Mouse (Mus musculus): ENCODE data around the gene B4galt4. TPM values are rescaled to one million over a fixed set of nuclear protein-coding genes. Genes with fewer than 3 reads are reported as not detected.

B4galt4 gene
- total and polyA plus RNA-seq, 3 experiments: not detected

DNA sequence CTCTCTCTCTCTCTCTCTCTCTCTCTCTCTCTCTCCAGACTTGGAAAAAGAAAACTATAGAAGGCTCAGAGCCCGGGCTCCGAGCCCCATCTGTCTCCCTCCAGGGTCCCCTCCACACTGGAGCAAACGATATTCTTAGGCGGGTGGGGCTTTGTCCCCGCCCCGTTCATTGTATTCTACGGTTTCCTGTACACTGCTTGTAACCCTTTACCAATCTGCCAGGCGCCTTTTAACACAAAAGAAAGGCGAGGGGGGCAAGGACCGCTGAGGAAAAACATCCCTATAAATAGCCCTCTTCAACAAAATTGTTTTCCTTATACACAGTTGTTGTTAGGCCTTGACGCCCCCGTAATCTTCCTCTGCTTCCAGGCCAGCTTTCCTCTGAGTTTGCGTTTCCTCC, 17.1 kb upstream of the B4galt4 start:
- no peak for ATAC-seq (ENCODE audit: extremely low read depth, insufficient number of reproducible peaks, low FRiP score, poor library complexity, severe bottlenecking)
- TF ChIP-seq POLR2AphosphoS5 (IDR thresholded peaks at IDR 0.05; ENCODE audit: insufficient replicate concordance, low read depth, low read length) (no peak), TAL1 (conservative IDR thresholded peaks at IDR 0.05; ENCODE audit: low read depth, low read length) (no peak), GATA1 (IDR thresholded peaks at IDR 0.05; ENCODE audit: borderline replicate concordance, low read length) (no peak), CTCF (IDR thresholded peaks at IDR 0.05; ENCODE audit: low read depth, low read length) (no peak), GATA2 (IDR thresholded peaks at IDR 0.05; ENCODE audit: borderline replicate concordance, low read depth, low read length) (no peak)

DNA sequence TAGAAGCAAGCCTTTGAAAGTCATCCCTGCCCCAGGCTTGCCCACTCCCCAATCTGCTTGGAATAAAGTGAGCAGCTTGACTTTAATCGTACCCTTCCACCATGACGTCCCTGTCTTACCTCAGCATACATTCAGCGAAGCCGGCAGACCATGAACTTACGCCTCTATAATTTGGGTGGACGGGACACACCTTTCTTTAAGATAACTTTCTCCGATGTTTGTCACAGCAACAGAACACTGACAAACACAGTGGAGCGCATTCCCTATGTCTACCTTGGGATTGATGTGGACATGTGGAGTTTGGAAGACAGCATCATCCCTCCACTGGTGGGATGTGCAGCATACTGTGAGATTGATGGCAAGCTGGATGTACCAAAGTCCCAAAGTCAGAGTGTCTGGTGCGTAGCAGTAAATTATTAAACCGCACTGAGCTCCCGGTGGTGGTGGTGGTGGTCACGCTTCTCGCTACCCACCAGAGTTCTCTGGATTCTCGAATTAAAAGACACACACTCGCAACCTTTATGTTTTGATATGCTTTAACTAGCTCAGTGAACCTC, 13.4 kb upstream of the B4galt4 start:
- DNase-seq (ENCODE audit: low spot score): no peak
- no peaks in the 10 kb centered on the region for H3K36me3 ChIP-seq (replicated peaks)

More for the DNA sequence above, 17.1 kb upstream of the B4galt4 start:
- Histone ChIP-seq H3K4me3 (ENCODE audit: low read depth, low read length) (no peak overlapping the region), H3K36me3 (replicated peaks) (no peaks in the 10 kb centered on the region), H3K4me1 (ENCODE audit: insufficient read depth, low read depth, low read length) (no peaks in the 10 kb centered on the region), H3K27me3 (ENCODE audit: insufficient read depth, low read length) (no peaks in the 10 kb centered on the region), H3K9me3 (replicated peaks) (no peaks in the 10 kb centered on the region)
- DNase-seq (ENCODE audit: low spot score): no peak

DNA sequence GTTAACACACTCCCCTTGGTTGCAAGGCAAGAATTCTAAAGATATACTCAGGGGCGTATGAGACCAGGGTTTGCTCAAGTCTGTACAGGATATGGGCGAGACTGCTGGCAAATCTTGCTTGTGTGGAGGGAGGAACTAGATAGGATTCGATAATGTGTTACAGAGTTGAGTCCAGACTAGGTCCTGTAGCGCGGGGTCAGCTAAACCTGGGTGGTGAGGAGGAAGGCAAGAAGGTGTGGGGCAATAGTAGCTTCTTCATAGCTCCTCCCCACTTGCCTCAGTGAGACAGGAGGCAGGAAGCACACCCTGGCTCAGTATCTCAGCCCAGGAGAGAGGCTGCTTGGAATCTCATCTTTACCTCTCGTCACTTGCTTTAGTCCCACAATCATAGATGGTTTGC, 12.9 kb upstream of the B4galt4 start:
- no peak for DNase-seq (ENCODE audit: low spot score)
- H3K27me3 ChIP-seq (ENCODE audit: insufficient read depth, low read length): no peaks in the 10 kb centered on the region

More for the DNA sequence above, 13.4 kb upstream of the B4galt4 start:
- Histone ChIP-seq H3K9me3 (replicated peaks) (no peaks in the 10 kb centered on the region), H3K4me1 (ENCODE audit: insufficient read depth, low read depth, low read length) (no peaks in the 10 kb centered on the region), H3K4me3 (ENCODE audit: low read depth, low read length) (no peak overlapping the region), H3K27me3 (ENCODE audit: insufficient read depth, low read length) (no peaks in the 10 kb centered on the region)
- no peak for TF ChIP-seq GATA1 (IDR thresholded peaks at IDR 0.05; ENCODE audit: borderline replicate concordance, low read length)
- TF ChIP-seq GATA2 (IDR thresholded peaks at IDR 0.05; ENCODE audit: borderline replicate concordance, low read depth, low read length): no peak
- TF ChIP-seq POLR2AphosphoS5 (IDR thresholded peaks at IDR 0.05; ENCODE audit: insufficient replicate concordance, low read depth, low read length): no peak
- TF ChIP-seq TAL1 (conservative IDR thresholded peaks at IDR 0.05; ENCODE audit: low read depth, low read length): no peak
- TF ChIP-seq CTCF (IDR thresholded peaks at IDR 0.05; ENCODE audit: low read depth, low read length): no peak
- no peak for ATAC-seq (ENCODE audit: extremely low read depth, insufficient number of reproducible peaks, low FRiP score, poor library complexity, severe bottlenecking)

GRCm38 (mm10) chr16:38729610-38730288, 12.3 kb upstream of the B4galt4 start:
- no peak for ATAC-seq (ENCODE audit: extremely low read depth, insufficient number of reproducible peaks, low FRiP score, poor library complexity, severe bottlenecking)
- H3K27me3 ChIP-seq (ENCODE audit: insufficient read depth, low read length): no peaks in the 10 kb centered on the region
- DNase-seq (ENCODE audit: low spot score): no peak
- H3K4me3 ChIP-seq (ENCODE audit: low read depth, low read length): no peak overlapping the region
- H3K36me3 ChIP-seq (replicated peaks): no peaks in the 10 kb centered on the region
- TF ChIP-seq TAL1 (conservative IDR thresholded peaks at IDR 0.05; ENCODE audit: low read depth, low read length): no peak
- TF ChIP-seq GATA1 (IDR thresholded peaks at IDR 0.05; ENCODE audit: borderline replicate concordance, low read length): no peak
- no peak for TF ChIP-seq CTCF (IDR thresholded peaks at IDR 0.05; ENCODE audit: low read depth, low read length)
- no peak for TF ChIP-seq GATA2 (IDR thresholded peaks at IDR 0.05; ENCODE audit: borderline replicate concordance, low read depth, low read length)
- no peak for TF ChIP-seq POLR2AphosphoS5 (IDR thresholded peaks at IDR 0.05; ENCODE audit: insufficient replicate concordance, low read depth, low read length)
- H3K4me1 ChIP-seq (ENCODE audit: insufficient read depth, low read depth, low read length): no peaks in the 10 kb centered on the region
- no peaks in the 10 kb centered on the region for H3K9me3 ChIP-seq (replicated peaks)

More for the DNA sequence above, 12.9 kb upstream of the B4galt4 start:
- H3K36me3 ChIP-seq (replicated peaks): no peaks in the 10 kb centered on the region
- no peak overlapping the region for H3K4me3 ChIP-seq (ENCODE audit: low read depth, low read length)
- no peaks in the 10 kb centered on the region for H3K4me1 ChIP-seq (ENCODE audit: insufficient read depth, low read depth, low read length)
- ATAC-seq (ENCODE audit: extremely low read depth, insufficient number of reproducible peaks, low FRiP score, poor library complexity, severe bottlenecking): no peak
- no peak for TF ChIP-seq CTCF (IDR thresholded peaks at IDR 0.05; ENCODE audit: low read depth, low read length)
- no peak for TF ChIP-seq POLR2AphosphoS5 (IDR thresholded peaks at IDR 0.05; ENCODE audit: insufficient replicate concordance, low read depth, low read length)
- no peak for TF ChIP-seq GATA2 (IDR thresholded peaks at IDR 0.05; ENCODE audit: borderline replicate concordance, low read depth, low read length)
- TF ChIP-seq TAL1 (conservative IDR thresholded peaks at IDR 0.05; ENCODE audit: low read depth, low read length): no peak
- TF ChIP-seq GATA1 (IDR thresholded peaks at IDR 0.05; ENCODE audit: borderline replicate concordance, low read length): no peak
- no peaks in the 10 kb centered on the region for H3K9me3 ChIP-seq (replicated peaks)

DNA sequence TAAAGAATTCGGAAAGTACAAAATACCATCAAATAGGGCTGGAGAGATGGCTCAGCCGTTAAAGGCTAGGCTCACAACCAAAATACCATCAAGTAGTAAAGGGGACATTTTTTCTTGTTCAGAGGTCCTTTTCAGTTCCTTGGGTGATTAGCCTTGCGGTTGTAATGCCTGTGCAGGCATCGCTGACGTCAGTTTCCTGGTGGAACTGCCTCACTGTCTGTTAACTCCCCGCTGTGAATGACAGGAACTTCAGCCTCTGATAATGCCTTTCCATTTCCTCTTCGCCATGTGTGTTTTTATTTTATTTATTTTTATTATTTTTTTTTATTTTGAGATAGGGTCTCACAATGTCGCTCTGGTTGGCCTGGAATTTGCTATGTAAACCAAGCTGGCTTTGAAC, 11.1 kb upstream of the B4galt4 start:
- Histone ChIP-seq H3K4me1 (ENCODE audit: insufficient read depth, low read depth, low read length) (no peaks in the 10 kb centered on the region), H3K9me3 (replicated peaks) (no peaks in the 10 kb centered on the region), H3K4me3 (ENCODE audit: low read depth, low read length) (no peak overlapping the region), H3K27me3 (ENCODE audit: insufficient read depth, low read length) (no peaks in the 10 kb centered on the region), H3K36me3 (replicated peaks) (no peaks in the 10 kb centered on the region)
- TF ChIP-seq GATA2 (IDR thresholded peaks at IDR 0.05; ENCODE audit: borderline replicate concordance, low read depth, low read length) (no peak), TAL1 (conservative IDR thresholded peaks at IDR 0.05; ENCODE audit: low read depth, low read length) (no peak), POLR2AphosphoS5 (IDR thresholded peaks at IDR 0.05; ENCODE audit: insufficient replicate concordance, low read depth, low read length) (no peak), CTCF (IDR thresholded peaks at IDR 0.05; ENCODE audit: low read depth, low read length) (no peak), GATA1 (IDR thresholded peaks at IDR 0.05; ENCODE audit: borderline replicate concordance, low read length) (no peak)
- DNase-seq (ENCODE audit: low spot score) (no peak), ATAC-seq (ENCODE audit: extremely low read depth, insufficient number of reproducible peaks, low FRiP score, poor library complexity, severe bottlenecking) (no peak)

GRCm38 (mm10) chr16:38741204-38741903, 710 bp upstream of the B4galt4 start:
- DNase-seq (ENCODE audit: low spot score): no peak
- ATAC-seq (ENCODE audit: extremely low read depth, insufficient number of reproducible peaks, low FRiP score, poor library complexity, severe bottlenecking): no peak
- Histone ChIP-seq H3K4me1 (ENCODE audit: insufficient read depth, low read depth, low read length) (no peaks in the 10 kb centered on the region), H3K4me3 (ENCODE audit: low read depth, low read length) (no peak overlapping the region), H3K9me3 (replicated peaks) (no peaks in the 10 kb centered on the region), H3K36me3 (replicated peaks) (no peaks in the 10 kb centered on the region), H3K27me3 (ENCODE audit: insufficient read depth, low read length) (peaks cover 7% of the 10 kb centered on the region; the same call in 1 of the 2 replicates)
- TF ChIP-seq TAL1 (conservative IDR thresholded peaks at IDR 0.05; ENCODE audit: low read depth, low read length) (no peak), CTCF (IDR thresholded peaks at IDR 0.05; ENCODE audit: low read depth, low read length) (no peak), POLR2AphosphoS5 (IDR thresholded peaks at IDR 0.05; ENCODE audit: insufficient replicate concordance, low read depth, low read length) (no peak), GATA2 (IDR thresholded peaks at IDR 0.05; ENCODE audit: borderline replicate concordance, low read depth, low read length) (no peak), GATA1 (IDR thresholded peaks at IDR 0.05; ENCODE audit: borderline replicate concordance, low read length) (no peak)
